Mouse (Mus musculus): ENCODE data around the gene Lgals4. TPM values are rescaled to one million over a fixed set of nuclear protein-coding genes. Genes with fewer than 3 reads are reported as not detected.
A peak's percentile ranks its signal among the peaks of the same experiment; 100 is the strongest.

Lgals4 gene
- polyA plus RNA-seq, 1 experiment from 2014 or later: 22.3 TPM

- Histone ChIP-seq H3K9ac (ENCODE audit: low read depth, low read length) (peak overlapping the region; percentile 71), H3K4me2 (ENCODE audit: low read depth, low read length) (peak overlapping the region; percentile 70), H3K27ac (ENCODE audit: low read length) (peak overlapping the region; percentile 75), H3K9me3 (replicated peaks; ENCODE audit: control insufficient read depth, low read length) (no peaks in the 10 kb centered on the region), H3K36me3 (ENCODE audit: control insufficient read depth, insufficient read depth) (peaks cover 28% of the 10 kb centered on the region), H3K4me3 (ENCODE audit: low read depth, low read length) (peak overlapping the region; percentile 68), H3K4me1 (ENCODE audit: control insufficient read depth, low read depth, low read length) (peaks cover 30% of the 10 kb centered on the region), H3K27me3 (ENCODE audit: control insufficient read depth, insufficient read depth, low read depth, low read length) (no peaks in the 10 kb centered on the region)
- 33% methylated on average over 11 of the region's 11 CpGs for WGBS (ENCODE audit: insufficient replicate concordance)
- ATAC-seq (ENCODE audit: low read depth): peak; percentile 19; the same call in 1 of the 2 replicates
These were observed 7.8 kb upstream of the Lgals4 start for GRCm38 (mm10) chr7:28825686-28826401.

- H3K9ac ChIP-seq (ENCODE audit: low read depth, low read length): no peak overlapping the region; the same call in 1 of the 2 replicates
- H3K4me1 ChIP-seq (ENCODE audit: control insufficient read depth, low read depth, low read length): peaks cover 32% of the 10 kb centered on the region
- WGBS (ENCODE audit: insufficient replicate concordance): 85% methylated on average over 7 of the region's 7 CpGs
These were observed 7.3 kb upstream of the Lgals4 start for GRCm38 (mm10) chr7:28826402-28826772.

GRCm38 (mm10) chr7:28827338-28827737 is 6.3 kb upstream of the Lgals4 start:
- 44% methylated on average over 3 of the region's 3 CpGs for WGBS (ENCODE audit: insufficient replicate concordance)
- H3K9ac ChIP-seq (ENCODE audit: low read depth, low read length): no peak overlapping the region
- H3K9me3 ChIP-seq (replicated peaks; ENCODE audit: control insufficient read depth, low read length): no peaks in the 10 kb centered on the region
- H3K27me3 ChIP-seq (ENCODE audit: control insufficient read depth, insufficient read depth, low read depth, low read length): no peaks in the 10 kb centered on the region
- no peak overlapping the region for H3K4me2 ChIP-seq (ENCODE audit: low read depth, low read length)
- ATAC-seq (ENCODE audit: low read depth): no peak
- H3K4me1 ChIP-seq (ENCODE audit: control insufficient read depth, low read depth, low read length): peaks cover 39% of the 10 kb centered on the region
- peaks cover 14% of the 10 kb centered on the region for H3K36me3 ChIP-seq (ENCODE audit: control insufficient read depth, insufficient read depth)
- no peak overlapping the region for H3K27ac ChIP-seq (ENCODE audit: low read length)
- no peak overlapping the region for H3K4me3 ChIP-seq (ENCODE audit: low read depth, low read length)

More at GRCm38 (mm10) chr7:28826402-28826772, 7.3 kb upstream of the Lgals4 start:
- peaks cover 22% of the 10 kb centered on the region for H3K36me3 ChIP-seq (ENCODE audit: control insufficient read depth, insufficient read depth)
- no peaks in the 10 kb centered on the region for H3K27me3 ChIP-seq (ENCODE audit: control insufficient read depth, insufficient read depth, low read depth, low read length)
- no peak overlapping the region; the same call in 1 of the 2 replicates for H3K27ac ChIP-seq (ENCODE audit: low read length)
- H3K9me3 ChIP-seq (replicated peaks; ENCODE audit: control insufficient read depth, low read length): no peaks in the 10 kb centered on the region
- no peak for ATAC-seq (ENCODE audit: low read depth)
- no peak overlapping the region; the same call in 1 of the 2 replicates for H3K4me3 ChIP-seq (ENCODE audit: low read depth, low read length)
- H3K4me2 ChIP-seq (ENCODE audit: low read depth, low read length): peak overlapping the region; percentile 70

GRCm38 (mm10) chr7:28829821-28830220 is 3.8 kb upstream of the Lgals4 start:
- no peak for ATAC-seq (ENCODE audit: low read depth)
- H3K27me3 ChIP-seq (ENCODE audit: control insufficient read depth, insufficient read depth, low read depth, low read length): no peaks in the 10 kb centered on the region
- H3K9ac ChIP-seq (ENCODE audit: low read depth, low read length): no peak overlapping the region
- no peak overlapping the region for H3K4me2 ChIP-seq (ENCODE audit: low read depth, low read length)
- no peaks in the 10 kb centered on the region for H3K9me3 ChIP-seq (replicated peaks; ENCODE audit: control insufficient read depth, low read length)
- H3K4me3 ChIP-seq (ENCODE audit: low read depth, low read length): no peak overlapping the region
- peaks cover 7% of the 10 kb centered on the region for H3K36me3 ChIP-seq (ENCODE audit: control insufficient read depth, insufficient read depth)
- H3K4me1 ChIP-seq (ENCODE audit: control insufficient read depth, low read depth, low read length): peaks cover 27% of the 10 kb centered on the region
- WGBS (ENCODE audit: insufficient replicate concordance): 84% methylated on average over 8 of the region's 8 CpGs
- no peak overlapping the region for H3K27ac ChIP-seq (ENCODE audit: low read length)

GRCm38 (mm10) chr7:28830981-28831380 is 2.7 kb upstream of the Lgals4 start:
- H3K27me3 ChIP-seq (ENCODE audit: control insufficient read depth, insufficient read depth, low read depth, low read length): no peaks in the 10 kb centered on the region
- H3K9ac ChIP-seq (ENCODE audit: low read depth, low read length): no peak overlapping the region
- no peaks in the 10 kb centered on the region for H3K9me3 ChIP-seq (replicated peaks; ENCODE audit: control insufficient read depth, low read length)
- H3K27ac ChIP-seq (ENCODE audit: low read length): no peak overlapping the region
- peaks cover 7% of the 10 kb centered on the region for H3K36me3 ChIP-seq (ENCODE audit: control insufficient read depth, insufficient read depth)
- H3K4me1 ChIP-seq (ENCODE audit: control insufficient read depth, low read depth, low read length): peaks cover 21% of the 10 kb centered on the region
- H3K4me2 ChIP-seq (ENCODE audit: low read depth, low read length): no peak overlapping the region
- ATAC-seq (ENCODE audit: low read depth): no peak
- WGBS (ENCODE audit: insufficient replicate concordance): 59% methylated on average over 5 of the region's 5 CpGs
- H3K4me3 ChIP-seq (ENCODE audit: low read depth, low read length): no peak overlapping the region

- 63% methylated on average over 17 of the region's 17 CpGs for WGBS (ENCODE audit: insufficient replicate concordance)
- Histone ChIP-seq H3K36me3 (ENCODE audit: control insufficient read depth, insufficient read depth) (peaks cover 7% of the 10 kb centered on the region), H3K27ac (ENCODE audit: low read length) (0 out of 2 replicates have a peak overlapping the region, but pooled peaks have one; percentile 17), H3K4me1 (ENCODE audit: control insufficient read depth, low read depth, low read length) (peaks cover 16% of the 10 kb centered on the region), H3K4me3 (ENCODE audit: low read depth, low read length) (no peak overlapping the region), H3K9ac (ENCODE audit: low read depth, low read length) (no peak overlapping the region), H3K4me2 (ENCODE audit: low read depth, low read length) (no peak overlapping the region), H3K9me3 (replicated peaks; ENCODE audit: control insufficient read depth, low read length) (no peaks in the 10 kb centered on the region), H3K27me3 (ENCODE audit: control insufficient read depth, insufficient read depth, low read depth, low read length) (no peaks in the 10 kb centered on the region)
- peak; percentile 28; the same call in 1 of the 2 replicates for ATAC-seq (ENCODE audit: low read depth)
These were observed 2.1 kb upstream of the Lgals4 start for GRCm38 (mm10) chr7:28831411-28832125.

GRCm38 (mm10) chr7:28832137-28832536 is 1.5 kb upstream of the Lgals4 start:
- no peak for ATAC-seq (ENCODE audit: low read depth)
- Histone ChIP-seq H3K27me3 (ENCODE audit: control insufficient read depth, insufficient read depth, low read depth, low read length) (no peaks in the 10 kb centered on the region), H3K27ac (ENCODE audit: low read length) (0 out of 2 replicates have a peak overlapping the region, but pooled peaks have one; percentile 17), H3K9ac (ENCODE audit: low read depth, low read length) (no peak overlapping the region), H3K9me3 (replicated peaks; ENCODE audit: control insufficient read depth, low read length) (no peaks in the 10 kb centered on the region), H3K4me1 (ENCODE audit: control insufficient read depth, low read depth, low read length) (peaks cover 16% of the 10 kb centered on the region), H3K36me3 (ENCODE audit: control insufficient read depth, insufficient read depth) (peaks cover 7% of the 10 kb centered on the region), H3K4me2 (ENCODE audit: low read depth, low read length) (no peak overlapping the region), H3K4me3 (ENCODE audit: low read depth, low read length) (no peak overlapping the region)
- 38% methylated on average over 6 of the region's 6 CpGs for WGBS (ENCODE audit: insufficient replicate concordance)

GRCm38 (mm10) chr7:28836936-28837335 is 3.3 kb downstream of the Lgals4 start:
- no peak overlapping the region for H3K4me3 ChIP-seq (ENCODE audit: low read depth, low read length)
- no peak overlapping the region for H3K9ac ChIP-seq (ENCODE audit: low read depth, low read length)
- no peaks in the 10 kb centered on the region for H3K27me3 ChIP-seq (ENCODE audit: control insufficient read depth, insufficient read depth, low read depth, low read length)
- 61% methylated on average over 5 of the region's 5 CpGs for WGBS (ENCODE audit: insufficient replicate concordance)
- no peak for ATAC-seq (ENCODE audit: low read depth)
- no peak overlapping the region for H3K27ac ChIP-seq (ENCODE audit: low read length)
- H3K36me3 ChIP-seq (ENCODE audit: control insufficient read depth, insufficient read depth): no peaks in the 10 kb centered on the region
- peaks cover 7% of the 10 kb centered on the region for H3K4me1 ChIP-seq (ENCODE audit: control insufficient read depth, low read depth, low read length)
- H3K9me3 ChIP-seq (replicated peaks; ENCODE audit: control insufficient read depth, low read length): no peaks in the 10 kb centered on the region
- H3K4me2 ChIP-seq (ENCODE audit: low read depth, low read length): no peak overlapping the region

GRCm38 (mm10) chr7:28838331-28838730 is 4.7 kb downstream of the Lgals4 start:
- Histone ChIP-seq H3K4me1 (ENCODE audit: control insufficient read depth, low read depth, low read length) (peaks cover 3% of the 10 kb centered on the region), H3K27ac (ENCODE audit: low read length) (no peak overlapping the region), H3K9ac (ENCODE audit: low read depth, low read length) (no peak overlapping the region), H3K4me3 (ENCODE audit: low read depth, low read length) (no peak overlapping the region), H3K27me3 (ENCODE audit: control insufficient read depth, insufficient read depth, low read depth, low read length) (no peaks in the 10 kb centered on the region), H3K36me3 (ENCODE audit: control insufficient read depth, insufficient read depth) (no peaks in the 10 kb centered on the region), H3K4me2 (ENCODE audit: low read depth, low read length) (no peak overlapping the region), H3K9me3 (replicated peaks; ENCODE audit: control insufficient read depth, low read length) (no peaks in the 10 kb centered on the region)
- 60% methylated on average over 9 of the region's 9 CpGs for WGBS (ENCODE audit: insufficient replicate concordance)
- peak; percentile 63; the same call in 1 of the 2 replicates for ATAC-seq (ENCODE audit: low read depth)
